Mouse (Mus musculus): ENCODE results near the gene Pfn1.

Pfn1 gene

GRCm38 (mm10) chr11:70654923-70655570, 603 bp upstream of the Pfn1 start:
- peak; percentile 64 for DNase-seq (ENCODE audit: low read depth, low spot score)

- peak; percentile 44 for DNase-seq (ENCODE audit: low read depth, low spot score)
These were observed 873 bp downstream of the Pfn1 start for GRCm38 (mm10) chr11:70653345-70654197.

- no peak for DNase-seq (ENCODE audit: low read depth, low spot score)
These were observed 1.5 kb downstream of the Pfn1 start for GRCm38 (mm10) chr11:70652884-70653344.

GRCm38 (mm10) chr11:70652029-70652883, 2.2 kb downstream of the Pfn1 start:
- no peak for DNase-seq (ENCODE audit: low read depth, low spot score)

GRCm38 (mm10) chr11:70651391-70651790, 3.1 kb downstream of the Pfn1 start:
- DNase-seq (ENCODE audit: low read depth, low spot score) = no peak

GRCm38 (mm10) chr11:70650322-70651175, 3.9 kb downstream of the Pfn1 start:
- DNase-seq (ENCODE audit: low read depth, low spot score) = no peak

- no peak for DNase-seq (ENCODE audit: low read depth, low spot score)
These were observed 5.2 kb downstream of the Pfn1 start for GRCm38 (mm10) chr11:70649185-70649734.

- DNase-seq (ENCODE audit: low read depth, low spot score) = no peak
These were observed 5.9 kb downstream of the Pfn1 start for GRCm38 (mm10) chr11:70648512-70648911.

- DNase-seq (ENCODE audit: low read depth, low spot score) = no peak
These were observed 6.6 kb downstream of the Pfn1 start for GRCm38 (mm10) chr11:70647716-70648420.

GRCm38 (mm10) chr11:70646691-70647650, 7.5 kb downstream of the Pfn1 start, which contains the start of the genes Rnf167 and Slc25a11:
TSS of gene Rnf167 (plus strand) at chr11:70647235.
TSS of gene Slc25a11 (minus strand) at chr11:70647479.
- peak; percentile 99 for DNase-seq (ENCODE audit: low read depth, low spot score)

- DNase-seq (ENCODE audit: low read depth, low spot score) = no peak
These were observed 8.2 kb downstream of the Pfn1 start for GRCm38 (mm10) chr11:70646259-70646555.

GRCm38 (mm10) chr11:70645461-70646258, 8.8 kb downstream of the Pfn1 start:
- DNase-seq (ENCODE audit: low read depth, low spot score) = no peak

- no peak for DNase-seq (ENCODE audit: low read depth, low spot score)
These were observed 9.8 kb downstream of the Pfn1 start for GRCm38 (mm10) chr11:70644564-70645103.

- DNase-seq (ENCODE audit: low read depth, low spot score) = no peak
These were observed 11.4 kb downstream of the Pfn1 start for GRCm38 (mm10) chr11:70643051-70643450.

GRCm38 (mm10) chr11:70641241-70641640, 13.2 kb downstream of the Pfn1 start:
- no peak for DNase-seq (ENCODE audit: low read depth, low spot score)

- no peak for DNase-seq (ENCODE audit: low read depth, low spot score)
These were observed 14.5 kb downstream of the Pfn1 start for GRCm38 (mm10) chr11:70639976-70640375.

- DNase-seq (ENCODE audit: low read depth, low spot score) = no peak
These were observed 15.6 kb downstream of the Pfn1 start, which contains the start of gene Gp1ba for GRCm38 (mm10) chr11:70638714-70639278. TSS of gene Gp1ba (plus strand) at chr11:70639122.
